Mouse (Mus musculus): ENCODE data around the gene Thsd7a.

Gene Thsd7a

DNA sequence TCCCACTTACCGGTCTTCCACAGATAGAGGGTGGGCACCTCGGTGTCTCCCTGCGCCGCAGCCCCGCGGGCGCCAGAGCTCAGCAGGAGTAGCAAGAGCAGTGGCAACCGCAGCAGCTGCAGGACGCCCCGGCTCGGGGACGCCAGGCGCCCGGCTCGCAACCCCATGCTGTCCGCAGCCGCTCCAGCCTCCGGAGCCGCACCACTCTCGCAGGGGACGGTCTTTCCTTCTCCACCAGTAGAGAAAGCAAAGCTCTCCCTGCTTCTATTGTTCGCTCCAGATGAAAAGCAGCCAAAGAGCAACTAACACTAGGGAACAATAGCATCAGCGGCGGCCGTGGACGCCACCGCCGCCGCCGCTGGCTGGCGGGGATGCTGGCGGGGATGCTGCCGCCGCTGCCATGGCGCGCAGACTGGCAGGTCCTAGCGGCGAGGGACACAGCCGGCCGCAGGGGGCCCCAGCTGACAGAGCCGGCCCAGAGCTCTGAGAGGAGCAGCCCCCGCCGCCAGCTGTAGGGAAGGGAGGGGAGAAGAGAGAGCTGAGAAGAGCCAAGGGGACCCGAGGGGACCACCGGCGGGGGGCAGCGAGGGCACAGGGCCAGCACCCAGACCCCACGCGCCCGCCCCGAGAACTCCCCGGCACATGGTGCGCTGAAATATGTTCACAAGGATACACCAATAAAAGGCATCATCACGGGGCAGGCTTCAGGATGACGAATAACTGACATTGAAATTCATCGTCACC is at the start of gene Thsd7a:
Gene Thsd7a (minus strand): TSS at position 624 of the 744 bp plus-strand sequence.
- peak; percentile 74 for DNase-seq (ENCODE audit: inconsistent ontology term)

- DNase-seq (ENCODE audit: inconsistent ontology term), result no peak
Measured at GRCm38 (mm10) chr6:12787129-12787528, 37.9 kb upstream of the Thsd7a start.

GRCm38 (mm10) chr6:12786378-12786982 is 37.3 kb upstream of the Thsd7a start:
- no peak for DNase-seq (ENCODE audit: inconsistent ontology term)

GRCm38 (mm10) chr6:12784918-12785618 is 35.9 kb upstream of the Thsd7a start:
- DNase-seq (ENCODE audit: inconsistent ontology term), result no peak

DNA sequence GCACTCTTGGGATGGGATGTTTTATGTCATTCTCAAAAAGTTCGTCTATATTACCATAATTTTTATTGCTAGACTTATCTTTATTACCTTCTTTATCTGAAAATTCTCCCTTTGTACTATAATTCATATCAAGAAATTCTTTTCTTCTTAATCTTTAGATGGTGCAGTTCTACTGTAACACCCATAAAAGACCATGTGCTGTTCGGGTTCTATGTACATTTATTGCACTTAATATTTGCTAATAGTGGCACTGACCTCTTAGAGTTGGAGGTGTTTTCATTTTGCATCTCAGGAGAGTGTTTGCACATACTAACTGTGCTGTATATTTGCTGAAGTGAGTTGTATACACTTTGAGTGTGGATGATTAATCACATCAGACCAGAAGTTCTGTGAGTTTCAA is 23.6 kb upstream of the Thsd7a start:
- DNase-seq (ENCODE audit: inconsistent ontology term), result no peak

DNA sequence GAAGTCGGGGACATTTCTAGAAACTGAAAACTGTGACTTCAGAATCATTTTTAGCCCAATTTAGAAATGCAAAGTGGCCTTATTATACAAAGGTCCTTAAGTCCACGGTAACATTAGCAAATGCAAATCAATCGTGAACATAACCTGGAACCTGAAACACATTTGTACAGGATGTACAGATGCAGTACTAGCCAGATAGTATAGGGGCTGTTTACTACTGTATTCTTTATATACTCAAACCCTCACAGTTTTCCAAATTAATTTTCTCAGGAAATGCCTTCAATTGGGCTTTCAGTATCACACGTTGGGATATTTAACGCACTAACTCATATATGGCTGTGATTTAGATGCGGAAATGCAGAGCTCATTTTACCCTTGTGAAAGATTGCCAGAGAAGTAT is 16.0 kb upstream of the Thsd7a start:
- DNase-seq (ENCODE audit: inconsistent ontology term), result no peak

GRCm38 (mm10) chr6:12764606-12765005 is 15.4 kb upstream of the Thsd7a start:
- no peak for DNase-seq (ENCODE audit: inconsistent ontology term)

GRCm38 (mm10) chr6:12763816-12764215 is 14.6 kb upstream of the Thsd7a start:
- no peak for DNase-seq (ENCODE audit: inconsistent ontology term)

DNA sequence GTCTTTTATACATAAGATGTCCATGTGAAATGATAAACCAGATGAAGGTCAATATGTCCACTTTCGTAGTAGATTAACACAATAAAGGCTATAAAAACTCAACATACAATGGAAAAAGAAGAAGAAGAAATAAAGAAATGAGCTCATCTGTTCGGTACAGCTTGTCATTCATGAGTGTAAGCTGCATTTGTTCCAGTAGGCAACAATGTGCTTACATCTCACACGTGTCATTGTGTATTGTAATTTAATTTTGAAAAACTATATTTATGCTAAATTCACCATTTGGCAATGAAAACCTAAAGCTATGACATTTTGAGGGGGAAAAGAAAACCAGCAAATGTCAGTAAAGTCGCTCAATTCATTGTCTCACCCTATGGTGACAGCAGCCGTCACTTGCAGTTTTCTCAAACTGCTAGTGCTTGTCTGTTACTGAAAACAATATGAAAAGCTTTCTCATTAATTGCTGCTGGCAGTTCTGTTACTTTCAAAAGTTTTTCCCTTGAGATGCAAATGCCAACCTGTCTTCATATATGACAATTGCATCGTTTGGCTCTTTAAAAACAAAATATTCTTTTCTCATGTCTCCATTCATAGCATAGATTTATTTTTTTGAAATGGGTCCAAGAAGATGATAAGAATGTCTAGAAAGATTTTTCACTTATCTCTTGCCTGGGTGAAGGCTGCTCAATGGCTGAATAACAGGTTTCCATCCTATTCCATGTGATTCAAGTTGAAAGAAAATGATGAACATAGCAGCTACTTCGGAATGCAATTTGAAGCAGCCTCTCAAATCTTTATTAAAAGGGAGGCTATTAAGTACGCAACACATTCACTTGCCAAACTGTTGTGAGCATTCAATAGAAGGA is 10.4 kb upstream of the Thsd7a start:
- no peak for DNase-seq (ENCODE audit: inconsistent ontology term)

DNA sequence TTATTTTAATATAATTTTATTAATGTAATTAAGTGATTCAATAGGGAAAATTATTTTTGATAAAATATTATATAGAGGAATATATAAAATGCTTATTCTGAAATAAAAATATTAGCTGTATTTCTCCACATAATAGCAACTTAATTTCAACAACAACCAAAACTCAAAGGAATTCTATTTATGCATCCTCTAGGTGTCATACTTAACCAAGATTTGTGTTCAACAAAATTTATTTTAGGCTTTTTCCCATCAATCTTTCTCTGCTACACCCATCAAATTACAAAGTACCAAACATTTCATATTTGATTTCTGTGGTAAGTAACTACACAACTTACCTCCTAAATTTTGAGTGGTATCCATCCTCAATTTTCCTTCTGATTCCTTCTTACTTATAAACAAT is 3.1 kb upstream of the Thsd7a start:
- no peak for DNase-seq (ENCODE audit: inconsistent ontology term)

- no peak for DNase-seq (ENCODE audit: inconsistent ontology term)
Measured at GRCm38 (mm10) chr6:12750441-12750840, 1.2 kb upstream of the Thsd7a start.

DNA sequence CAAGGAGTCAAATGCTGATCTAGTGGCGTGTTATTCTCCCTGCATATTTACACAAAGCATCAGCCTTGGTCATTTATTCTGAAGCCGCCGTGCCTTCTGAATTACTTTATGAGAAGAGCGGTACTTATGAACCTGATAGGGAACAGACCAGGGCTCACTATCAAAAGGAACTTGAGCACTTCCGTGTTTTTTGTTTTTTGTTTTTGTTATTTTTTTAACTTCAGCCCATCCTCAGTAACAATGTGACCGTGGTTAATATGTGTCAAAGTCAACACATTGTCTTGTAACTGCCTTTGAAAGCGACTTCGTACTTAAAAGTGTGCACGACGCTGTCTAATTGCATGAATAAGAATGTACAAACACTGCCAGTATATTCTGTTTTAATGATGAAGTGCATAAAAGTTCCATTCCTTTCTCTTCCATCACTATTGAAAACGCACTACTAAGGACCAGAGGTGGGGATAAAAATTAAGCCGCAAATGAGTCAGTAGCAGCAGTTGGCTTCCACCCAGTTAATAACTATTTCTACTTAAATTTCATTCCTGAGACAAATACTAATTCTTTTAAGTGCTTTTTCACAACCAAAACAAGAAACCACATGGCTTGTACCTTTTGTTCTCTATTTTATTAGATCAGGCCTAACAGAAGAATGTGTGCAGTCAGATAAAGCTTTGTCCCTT is 461 bp upstream of the Thsd7a start:
- peak; percentile 23 for DNase-seq (ENCODE audit: inconsistent ontology term)

- peak; percentile 79 for DNase-seq (ENCODE audit: inconsistent ontology term)
Measured at GRCm38 (mm10) chr6:12748454-12748786, 790 bp downstream of the Thsd7a start.

DNA sequence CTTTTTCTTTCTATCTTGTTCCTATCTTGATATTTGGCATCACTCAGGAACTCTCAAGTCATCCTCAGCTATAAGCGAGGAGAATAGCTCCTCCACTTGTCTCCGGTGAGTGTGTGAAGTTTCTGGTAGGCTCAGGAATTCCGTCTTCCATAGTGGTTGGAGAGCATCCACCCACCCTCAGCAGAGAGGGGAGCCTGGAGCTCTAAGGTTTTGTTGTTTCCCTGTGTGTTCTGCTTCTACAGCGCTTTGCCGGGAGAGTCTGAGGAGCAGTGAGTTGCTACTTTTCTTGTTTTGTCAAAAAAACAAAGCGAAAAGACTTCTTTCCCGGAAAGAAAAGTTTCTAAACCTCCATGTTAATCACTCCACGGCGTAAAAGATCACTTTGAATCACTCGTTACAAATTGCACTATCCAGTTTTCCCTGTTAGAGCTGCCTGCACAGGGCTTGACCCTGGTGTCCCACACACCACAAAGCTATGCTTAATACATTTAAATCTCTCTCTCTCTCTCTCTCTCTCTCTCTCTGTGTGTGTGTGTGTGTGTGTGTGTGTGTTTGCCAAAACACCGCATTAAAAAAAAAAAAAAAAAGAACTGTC is 1.3 kb downstream of the Thsd7a start:
- DNase-seq (ENCODE audit: inconsistent ontology term), result peak; percentile 45

GRCm38 (mm10) chr6:12742791-12743190 is 6.4 kb downstream of the Thsd7a start:
- DNase-seq (ENCODE audit: inconsistent ontology term), result no peak

GRCm38 (mm10) chr6:12733924-12734323 is 15.3 kb downstream of the Thsd7a start:
- no peak for DNase-seq (ENCODE audit: inconsistent ontology term)

DNA sequence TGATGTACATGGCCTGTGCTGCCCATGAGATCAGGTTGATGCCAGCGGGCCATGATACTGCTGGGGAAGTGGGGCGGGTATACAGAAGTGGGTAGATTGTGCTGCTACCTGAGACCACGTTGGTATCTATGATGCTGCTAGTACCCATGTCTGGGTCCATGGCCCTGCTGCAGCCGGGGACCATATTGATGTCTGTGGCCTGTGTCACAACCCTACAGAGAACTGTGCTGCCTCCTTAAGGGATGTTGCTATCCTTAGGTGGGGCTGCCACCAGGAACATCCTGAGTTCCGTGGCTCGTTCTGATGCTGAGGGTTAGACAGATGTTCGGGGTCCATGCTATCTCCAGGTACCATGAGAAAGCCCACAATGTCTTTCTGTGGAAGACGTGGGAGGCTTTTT is 33.1 kb downstream of the Thsd7a start:
- DNase-seq (ENCODE audit: inconsistent ontology term), result no peak

DNA sequence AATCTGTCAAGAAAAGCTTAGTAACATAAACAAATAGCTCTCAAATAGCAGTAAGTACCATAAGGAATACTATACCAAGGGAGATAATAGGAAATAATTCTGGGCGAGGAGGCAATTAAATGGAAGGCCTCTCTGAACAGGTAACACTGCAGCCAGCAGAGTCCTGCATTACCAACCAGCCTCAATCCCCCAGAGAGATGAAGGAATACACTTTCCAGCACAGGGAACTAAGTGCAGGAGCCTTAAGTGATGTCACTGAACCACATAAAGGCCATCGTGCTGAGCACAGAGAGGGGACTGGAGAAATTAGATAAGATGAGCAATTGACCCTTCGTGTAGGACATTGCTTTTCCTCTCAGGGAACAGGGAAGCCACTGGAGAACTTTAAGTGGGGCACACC is 36.6 kb downstream of the Thsd7a start:
- DNase-seq (ENCODE audit: inconsistent ontology term), result no peak

DNA sequence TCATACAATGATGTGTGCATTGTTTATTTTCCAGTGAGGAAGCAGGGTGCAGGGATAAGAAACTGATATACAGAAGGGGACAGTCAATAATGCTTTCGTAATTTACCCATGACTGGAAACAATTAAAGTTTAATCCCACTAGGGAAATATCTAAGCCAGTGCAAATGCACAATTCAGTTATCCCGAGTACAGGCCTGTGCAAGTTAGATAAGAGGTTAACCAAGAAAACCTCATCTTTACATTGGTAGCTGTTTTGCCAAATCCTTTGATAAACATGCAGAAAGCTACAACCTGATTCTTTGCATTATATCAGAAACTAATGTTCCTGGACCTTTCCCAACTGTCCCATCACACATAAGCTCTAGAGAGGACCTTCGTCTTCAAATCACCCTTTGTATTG is 46.3 kb downstream of the Thsd7a start:
- DNase-seq (ENCODE audit: inconsistent ontology term), result no peak

DNA sequence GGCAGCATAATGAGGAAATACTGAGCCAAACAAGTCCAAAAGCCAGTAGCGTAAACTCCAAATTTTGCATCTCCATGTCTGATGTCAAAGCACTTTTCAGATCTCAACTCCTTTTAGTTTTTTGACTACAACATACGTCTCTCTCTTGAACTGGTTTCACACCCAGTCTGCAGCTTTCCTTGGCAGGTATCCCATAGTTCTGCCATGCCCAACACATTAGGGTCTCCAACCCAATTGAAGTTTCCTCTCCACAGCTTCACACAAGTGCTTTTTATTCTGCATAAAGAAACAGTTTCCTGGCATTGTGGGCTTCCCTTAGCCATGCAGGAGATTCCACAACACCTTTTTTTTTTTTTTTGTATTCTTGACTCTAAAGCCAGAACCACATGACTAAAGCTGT is 50.1 kb downstream of the Thsd7a start:
- DNase-seq (ENCODE audit: inconsistent ontology term), result no peak

DNA sequence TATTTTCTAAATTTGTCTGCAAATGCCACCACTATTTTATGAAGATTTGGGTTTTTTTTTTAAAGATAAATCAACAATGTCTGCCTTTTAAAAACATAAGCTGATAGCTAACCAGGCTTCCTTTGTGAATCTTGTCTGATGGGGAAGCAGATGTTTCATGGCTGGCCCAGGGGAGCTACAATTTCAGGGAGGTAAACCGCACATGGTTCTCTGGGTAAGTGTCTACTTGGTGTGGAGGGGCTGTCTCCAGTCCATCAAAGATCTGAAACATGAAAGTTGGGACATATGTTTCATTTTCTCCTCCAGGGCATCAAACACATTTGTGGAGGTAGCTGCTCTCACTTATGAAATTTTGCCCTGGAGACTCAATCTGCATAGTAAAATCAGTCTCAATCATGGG is 55.5 kb downstream of the Thsd7a start:
- DNase-seq (ENCODE audit: inconsistent ontology term), result no peak
